Mouse (Mus musculus): ENCODE measurements around the gene Fbln7. TPM values are rescaled to one million over a fixed set of nuclear protein-coding genes. Genes with fewer than 3 reads are reported as not detected.
A peak's percentile ranks its signal among the peaks of the same experiment; 100 is the strongest.

Gene Fbln7
- 1 to 10 TPM; 3.6 to 6.9 TPM for total RNA-seq (2021)
- long read RNA-seq, experiment 1, transcript Fbln7-201 (8 exons, 2,905 nt): major isoform, 7 of 9 reads
- long read RNA-seq, experiment 1, partial matches to known transcripts: 1 of 9 reads
- long read RNA-seq, experiment 1, other reads (novel, unspliced or antisense): 1 of 9 reads
- long read RNA-seq, experiment 2, transcript Fbln7-201 (8 exons, 2,905 nt): major isoform, 6 of 6 reads
- long read RNA-seq, experiment 2, partial matches to known transcripts: 0 of 6 reads
- long read RNA-seq, experiment 2, other reads (novel, unspliced or antisense): 0 of 6 reads

GRCm38 (mm10) chr2:128862636-128863035 is at the start of gene Fbln7:
TSS of gene Fbln7 (plus strand) at chr2:128862981.
- intact Hi-C loops (cut with DNase I): no loop called here
- no peak for DNase-seq

GRCm38 (mm10) chr2:128816311-128816710 is 46.5 kb upstream of the Fbln7 start:
- intact Hi-C loops (cut with DNase I): loop anchor here (5.0 kb wide), 1 partner anchor 69 kb away; no protein-coding TSS in a partner anchor
- DNase-seq: no peak

- intact Hi-C loops (cut with DNase I): loop anchor here (1.0 to 5.0 kb wide), 2 partner anchors 70 to 119 kb away; partner anchors contain the start of gene Mertk
- no peak for DNase-seq
These were observed 45.9 kb upstream of the Fbln7 start for GRCm38 (mm10) chr2:128816916-128817315.

- DNase-seq: peak in 1 of 2 experiments; percentile 26
- intact Hi-C loops (cut with DNase I): loop anchor here (1.0 to 5.0 kb wide), 2 partner anchors 70 to 119 kb away; partner anchors contain the start of gene Mertk
These were observed 45.4 kb upstream of the Fbln7 start for GRCm38 (mm10) chr2:128817387-128817785.

GRCm38 (mm10) chr2:128817786-128818681 is 44.7 kb upstream of the Fbln7 start, which contains the start of gene Tmem87b:
TSS of gene Tmem87b (plus strand) at chr2:128818118.
- peak; percentile 93 to 98 for DNase-seq
- intact Hi-C loops (cut with DNase I): loop anchor here (1.0 to 5.0 kb wide), 2 partner anchors 71 to 120 kb away; partner anchors contain the start of gene Mertk

- no peak for DNase-seq
- intact Hi-C loops (cut with DNase I): loop anchor here (5.0 kb wide), 1 partner anchor 72 kb away; no protein-coding TSS in a partner anchor
These were observed 43.7 kb upstream of the Fbln7 start for GRCm38 (mm10) chr2:128818956-128819643.

- intact Hi-C loops (cut with DNase I): no loop called here
- no peak for DNase-seq
These were observed 42.1 kb upstream of the Fbln7 start for GRCm38 (mm10) chr2:128820631-128821030.

- intact Hi-C loops (cut with DNase I): no loop called here
- DNase-seq: no peak
These were observed 38.9 kb upstream of the Fbln7 start for GRCm38 (mm10) chr2:128823893-128824292.

GRCm38 (mm10) chr2:128827787-128828186 is 35.0 kb upstream of the Fbln7 start:
- intact Hi-C loops (cut with DNase I): no loop called here
- DNase-seq: no peak

GRCm38 (mm10) chr2:128832611-128833010 is 30.2 kb upstream of the Fbln7 start:
- intact Hi-C loops (cut with DNase I): no loop called here
- no peak for DNase-seq

- intact Hi-C loops (cut with DNase I): no loop called here
- DNase-seq: no peak
These were observed 29.7 kb upstream of the Fbln7 start for GRCm38 (mm10) chr2:128833035-128833434.

GRCm38 (mm10) chr2:128833435-128833834 is 29.3 kb upstream of the Fbln7 start:
- DNase-seq: no peak
- intact Hi-C loops (cut with DNase I): no loop called here

GRCm38 (mm10) chr2:128837531-128837930 is 25.2 kb upstream of the Fbln7 start:
- DNase-seq: no peak
- intact Hi-C loops (cut with DNase I): no loop called here

GRCm38 (mm10) chr2:128838611-128839010 is 24.2 kb upstream of the Fbln7 start:
- intact Hi-C loops (cut with DNase I): no loop called here
- DNase-seq: no peak

- DNase-seq: no peak
- intact Hi-C loops (cut with DNase I): no loop called here
These were observed 23.3 kb upstream of the Fbln7 start for GRCm38 (mm10) chr2:128839501-128839900.

- intact Hi-C loops (cut with DNase I): no loop called here
- DNase-seq: no peak
These were observed 20.3 kb upstream of the Fbln7 start for GRCm38 (mm10) chr2:128842437-128842836.

- DNase-seq: no peak
- intact Hi-C loops (cut with DNase I): no loop called here
These were observed 12.7 kb upstream of the Fbln7 start for GRCm38 (mm10) chr2:128850036-128850435.

- intact Hi-C loops (cut with DNase I): no loop called here
- DNase-seq: no peak
These were observed 6.1 kb upstream of the Fbln7 start for GRCm38 (mm10) chr2:128856673-128857072.

GRCm38 (mm10) chr2:128858962-128859361 is 3.8 kb upstream of the Fbln7 start:
- DNase-seq: no peak
- intact Hi-C loops (cut with DNase I): no loop called here

GRCm38 (mm10) chr2:128859861-128860260 is 2.9 kb upstream of the Fbln7 start:
- DNase-seq: no peak
- intact Hi-C loops (cut with DNase I): no loop called here
